Mouse (Mus musculus): ENCODE data around the gene Clgn. TPM values are rescaled to one million over a fixed set of nuclear protein-coding genes. Genes with fewer than 3 reads are reported as not detected.
A peak's percentile ranks its signal among the peaks of the same experiment; 100 is the strongest.
"Not testable (repeated sequence)": the region's sequence is repeated elsewhere in the genome, so short reads cannot be mapped to it uniquely, and the experiment has no call there.

Clgn gene
- polyA plus RNA-seq, 1 experiment from 2014 or later = 5.8 TPM

GRCm38 (mm10) chr8:83428621-83429020 is 39.0 kb downstream of the Clgn start:
- H3K4me3 ChIP-seq (ENCODE audit: low read depth, low read length); H3K36me3 ChIP-seq (ENCODE audit: control insufficient read depth, insufficient read depth, low read length); DNase-seq (ENCODE audit: low spot score); H3K4me2 ChIP-seq (ENCODE audit: low read depth); H3K4me1 ChIP-seq (ENCODE audit: control insufficient read depth, insufficient read depth, low read length); H3K27me3 ChIP-seq (ENCODE audit: control insufficient read depth, insufficient read depth, low read length); H3K27ac ChIP-seq (ENCODE audit: low read depth, low read length); H3K9ac ChIP-seq (ENCODE audit: low read length); H3K9me3 ChIP-seq (ENCODE audit: control insufficient read depth, low read length); ATAC-seq (ENCODE audit: insufficient read depth, low FRiP score, low TSS enrichment): not testable (repeated sequence)
- 93% methylated on average over 3 of the region's 3 CpGs for WGBS

GRCm38 (mm10) chr8:83429071-83429524 is 39.4 kb downstream of the Clgn start:
- Histone ChIP-seq H3K9ac (ENCODE audit: low read length) (no peak overlapping the region), H3K36me3 (ENCODE audit: control insufficient read depth, insufficient read depth, low read length) (no peaks in the 10 kb centered on the region), H3K9me3 (ENCODE audit: control insufficient read depth, low read length) (no peaks in the 10 kb centered on the region), H3K4me1 (ENCODE audit: control insufficient read depth, insufficient read depth, low read length) (no peaks in the 10 kb centered on the region), H3K27me3 (ENCODE audit: control insufficient read depth, insufficient read depth, low read length) (no peaks in the 10 kb centered on the region), H3K4me3 (ENCODE audit: low read depth, low read length) (no peak overlapping the region), H3K4me2 (ENCODE audit: low read depth) (no peak overlapping the region), H3K27ac (ENCODE audit: low read depth, low read length) (no peak overlapping the region)
- WGBS = 64% methylated on average over 4 of the region's 4 CpGs
- ATAC-seq (ENCODE audit: insufficient read depth, low FRiP score, low TSS enrichment) (no peak), DNase-seq (ENCODE audit: low spot score) (no peak)

DNA sequence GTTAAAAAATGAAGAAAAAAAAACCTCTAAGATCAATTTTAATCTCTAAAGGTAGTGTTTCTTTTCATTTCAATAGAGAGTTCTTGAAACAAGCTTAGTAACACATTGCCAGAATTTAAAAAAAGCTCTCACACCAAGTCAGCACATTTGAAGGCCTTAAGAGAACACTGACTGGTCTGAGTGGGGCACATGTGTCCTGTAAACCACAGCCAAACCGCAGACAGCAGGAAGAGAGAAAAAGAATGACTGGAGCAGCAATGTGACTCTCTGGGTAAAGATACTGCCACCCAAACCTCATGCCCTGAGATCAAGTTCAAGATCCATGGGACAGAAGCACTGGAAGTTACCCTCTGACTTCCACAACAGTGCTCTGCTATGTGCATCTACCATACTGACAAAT is 47.4 kb downstream of the Clgn start:
- Histone ChIP-seq H3K4me1 (ENCODE audit: control insufficient read depth, insufficient read depth, low read length) (peaks cover 4% of the 10 kb centered on the region), H3K36me3 (ENCODE audit: control insufficient read depth, insufficient read depth, low read length) (no peaks in the 10 kb centered on the region), H3K27ac (ENCODE audit: low read depth, low read length) (no peak overlapping the region), H3K9me3 (ENCODE audit: control insufficient read depth, low read length) (no peaks in the 10 kb centered on the region), H3K4me3 (ENCODE audit: low read depth, low read length) (no peak overlapping the region), H3K27me3 (ENCODE audit: control insufficient read depth, insufficient read depth, low read length) (no peaks in the 10 kb centered on the region), H3K4me2 (ENCODE audit: low read depth) (no peak overlapping the region), H3K9ac (ENCODE audit: low read length) (no peak overlapping the region)
- ATAC-seq (ENCODE audit: insufficient read depth, low FRiP score, low TSS enrichment) (no peak), DNase-seq (ENCODE audit: low spot score) (no peak)
- WGBS = 90% methylated on average over 1 of the region's 1 CpGs

GRCm38 (mm10) chr8:83441656-83442242 is 52.1 kb downstream of the Clgn start:
- DNase-seq (ENCODE audit: low spot score) = no peak
- peak overlapping the region; percentile 78 for H3K4me3 ChIP-seq (ENCODE audit: low read depth, low read length)
- ATAC-seq (ENCODE audit: insufficient read depth, low FRiP score, low TSS enrichment) = no peak
- no peaks in the 10 kb centered on the region for H3K9me3 ChIP-seq (ENCODE audit: control insufficient read depth, low read length)
- H3K4me2 ChIP-seq (ENCODE audit: low read depth) = peak overlapping the region; percentile 59
- no peaks in the 10 kb centered on the region for H3K36me3 ChIP-seq (ENCODE audit: control insufficient read depth, insufficient read depth, low read length)
- WGBS = 3% methylated on average over 28 of the region's 29 CpGs
- H3K27me3 ChIP-seq (ENCODE audit: control insufficient read depth, insufficient read depth, low read length) = no peaks in the 10 kb centered on the region
- peak overlapping the region; percentile 87 for H3K9ac ChIP-seq (ENCODE audit: low read length)
- H3K4me1 ChIP-seq (ENCODE audit: control insufficient read depth, insufficient read depth, low read length) = peaks cover 4% of the 10 kb centered on the region
- peak overlapping the region; percentile 75 for H3K27ac ChIP-seq (ENCODE audit: low read depth, low read length)

GRCm38 (mm10) chr8:83442243-83443051 is 52.8 kb downstream of the Clgn start:
- Histone ChIP-seq H3K27me3 (ENCODE audit: control insufficient read depth, insufficient read depth, low read length) (no peaks in the 10 kb centered on the region), H3K4me3 (ENCODE audit: low read depth, low read length) (peak overlapping the region; percentile 78), H3K9me3 (ENCODE audit: control insufficient read depth, low read length) (no peaks in the 10 kb centered on the region), H3K9ac (ENCODE audit: low read length) (peak overlapping the region; percentile 87), H3K27ac (ENCODE audit: low read depth, low read length) (peak overlapping the region; percentile 82), H3K36me3 (ENCODE audit: control insufficient read depth, insufficient read depth, low read length) (no peaks in the 10 kb centered on the region), H3K4me2 (ENCODE audit: low read depth) (peak overlapping the region; percentile 60), H3K4me1 (ENCODE audit: control insufficient read depth, insufficient read depth, low read length) (peaks cover 4% of the 10 kb centered on the region)
- WGBS = under 1% methylated on average over 50 of the region's 64 CpGs
- ATAC-seq (ENCODE audit: insufficient read depth, low FRiP score, low TSS enrichment) (peak; percentile 99), DNase-seq (ENCODE audit: low spot score) (peak; percentile 99)

DNA sequence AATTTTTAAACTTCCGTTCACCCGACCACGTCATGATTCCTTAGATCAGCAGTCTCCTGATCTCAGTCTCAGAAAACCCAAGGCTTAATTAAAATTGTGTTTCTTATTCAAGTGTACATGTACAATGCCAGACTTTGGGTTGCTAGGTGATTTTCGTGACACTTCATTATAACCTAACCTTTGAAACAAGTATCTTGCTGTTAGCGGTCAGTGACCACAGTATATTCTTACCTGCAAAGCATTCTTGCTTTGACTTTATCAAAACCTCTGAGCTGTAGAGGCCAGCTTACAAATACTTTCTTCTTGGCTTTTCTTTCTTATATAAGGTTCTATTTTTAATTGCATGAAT is 53.4 kb downstream of the Clgn start:
- H3K27me3 ChIP-seq (ENCODE audit: control insufficient read depth, insufficient read depth, low read length) = no peaks in the 10 kb centered on the region
- H3K4me3 ChIP-seq (ENCODE audit: low read depth, low read length) = peak overlapping the region; percentile 78
- H3K4me2 ChIP-seq (ENCODE audit: low read depth) = peak overlapping the region; percentile 60
- peak overlapping the region; percentile 72 for H3K9ac ChIP-seq (ENCODE audit: low read length)
- no peaks in the 10 kb centered on the region for H3K9me3 ChIP-seq (ENCODE audit: control insufficient read depth, low read length)
- no peaks in the 10 kb centered on the region for H3K36me3 ChIP-seq (ENCODE audit: control insufficient read depth, insufficient read depth, low read length)
- DNase-seq (ENCODE audit: low spot score) (no peak), ATAC-seq (ENCODE audit: insufficient read depth, low FRiP score, low TSS enrichment) (peak; percentile 1)
- peaks cover 4% of the 10 kb centered on the region for H3K4me1 ChIP-seq (ENCODE audit: control insufficient read depth, insufficient read depth, low read length)
- peak overlapping the region; percentile 82 for H3K27ac ChIP-seq (ENCODE audit: low read depth, low read length)
- 35% methylated on average over 5 of the region's 5 CpGs for WGBS

DNA sequence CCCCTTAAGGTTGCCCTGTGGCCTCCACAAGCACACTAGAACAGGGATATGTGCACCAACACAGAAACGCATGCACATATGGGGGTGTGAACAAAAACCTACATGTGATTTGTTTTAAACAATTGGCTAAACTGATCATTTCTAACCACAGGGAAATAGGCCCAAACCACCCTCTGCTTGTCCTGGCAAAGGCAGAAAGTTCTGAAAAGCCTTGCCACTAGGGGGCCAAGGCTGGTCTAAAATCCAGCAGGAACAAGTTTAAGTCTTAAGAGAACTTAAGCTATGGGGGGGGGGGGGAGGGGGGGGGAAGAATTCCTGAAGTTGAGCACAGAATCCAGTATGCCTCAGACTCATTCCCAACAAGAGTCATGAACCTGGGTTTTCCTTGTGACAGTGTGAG is 60.3 kb downstream of the Clgn start:
- no peaks in the 10 kb centered on the region for H3K36me3 ChIP-seq (ENCODE audit: control insufficient read depth, insufficient read depth, low read length)
- no peak overlapping the region for H3K27ac ChIP-seq (ENCODE audit: low read depth, low read length)
- H3K4me1 ChIP-seq (ENCODE audit: control insufficient read depth, insufficient read depth, low read length) = no peaks in the 10 kb centered on the region
- no peak overlapping the region for H3K4me2 ChIP-seq (ENCODE audit: low read depth)
- no peak for DNase-seq (ENCODE audit: low spot score)
- 88% methylated on average over 1 of the region's 1 CpGs for WGBS
- H3K4me3 ChIP-seq (ENCODE audit: low read depth, low read length) = no peak overlapping the region
- no peak overlapping the region for H3K9ac ChIP-seq (ENCODE audit: low read length)
- no peak for ATAC-seq (ENCODE audit: insufficient read depth, low FRiP score, low TSS enrichment)
- H3K27me3 ChIP-seq (ENCODE audit: control insufficient read depth, insufficient read depth, low read length) = no peaks in the 10 kb centered on the region
- H3K9me3 ChIP-seq (ENCODE audit: control insufficient read depth, low read length) = no peaks in the 10 kb centered on the region

DNA sequence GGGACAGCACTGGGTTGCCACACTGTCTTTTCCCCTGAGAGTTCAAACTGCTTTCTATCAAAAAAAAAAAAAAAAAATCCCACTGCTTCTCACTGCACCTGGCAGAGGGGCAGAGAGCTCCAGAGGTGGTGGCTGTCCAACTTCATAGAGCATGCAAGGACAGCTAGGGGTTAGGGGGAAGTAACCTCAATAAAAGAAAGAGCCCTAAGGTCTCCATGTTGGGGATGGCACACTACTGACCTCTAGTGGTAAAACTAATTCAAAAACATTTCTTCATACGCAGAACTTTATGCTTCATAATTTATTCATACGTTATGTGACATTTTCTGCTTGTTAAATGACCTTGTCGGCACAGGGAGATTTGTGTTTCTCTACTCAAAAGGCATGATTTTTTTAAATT is 61.4 kb downstream of the Clgn start:
- Histone ChIP-seq H3K36me3 (ENCODE audit: control insufficient read depth, insufficient read depth, low read length) (no peaks in the 10 kb centered on the region), H3K9me3 (ENCODE audit: control insufficient read depth, low read length) (no peaks in the 10 kb centered on the region), H3K4me1 (ENCODE audit: control insufficient read depth, insufficient read depth, low read length) (no peaks in the 10 kb centered on the region), H3K4me3 (ENCODE audit: low read depth, low read length) (no peak overlapping the region), H3K27me3 (ENCODE audit: control insufficient read depth, insufficient read depth, low read length) (no peaks in the 10 kb centered on the region), H3K9ac (ENCODE audit: low read length) (no peak overlapping the region), H3K4me2 (ENCODE audit: low read depth) (no peak overlapping the region), H3K27ac (ENCODE audit: low read depth, low read length) (no peak overlapping the region)
- ATAC-seq (ENCODE audit: insufficient read depth, low FRiP score, low TSS enrichment) (0 out of 2 replicates have a peak, but pooled peaks have one; percentile 50), DNase-seq (ENCODE audit: low spot score) (no peak)
- WGBS = 32% methylated on average over 3 of the region's 3 CpGs

DNA sequence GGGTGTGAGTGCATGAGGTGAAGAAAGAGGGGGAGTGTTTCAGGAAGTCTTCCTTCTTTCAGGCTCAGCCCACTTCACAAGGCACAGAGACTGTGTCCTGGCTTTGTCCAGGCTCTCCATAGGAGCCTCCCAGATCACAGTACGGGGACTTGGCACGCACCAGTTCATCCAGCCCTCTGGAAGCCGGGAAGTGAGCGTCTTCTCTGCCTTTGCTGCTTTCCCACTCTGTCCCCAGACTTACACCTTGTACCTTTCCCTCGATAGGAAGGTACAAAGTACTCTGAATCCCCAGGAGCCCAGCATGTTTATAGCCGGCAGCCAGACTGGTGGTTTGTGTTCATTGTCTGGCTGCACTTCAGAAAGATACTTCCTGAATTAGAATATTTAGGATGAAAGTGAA is 67.5 kb downstream of the Clgn start:
- Histone ChIP-seq H3K9ac (ENCODE audit: low read length) (no peak overlapping the region), H3K9me3 (ENCODE audit: control insufficient read depth, low read length) (no peaks in the 10 kb centered on the region), H3K36me3 (ENCODE audit: control insufficient read depth, insufficient read depth, low read length) (no peaks in the 10 kb centered on the region), H3K4me1 (ENCODE audit: control insufficient read depth, insufficient read depth, low read length) (no peaks in the 10 kb centered on the region), H3K27me3 (ENCODE audit: control insufficient read depth, insufficient read depth, low read length) (no peaks in the 10 kb centered on the region), H3K27ac (ENCODE audit: low read depth, low read length) (no peak overlapping the region), H3K4me2 (ENCODE audit: low read depth) (no peak overlapping the region), H3K4me3 (ENCODE audit: low read depth, low read length) (no peak overlapping the region)
- DNase-seq (ENCODE audit: low spot score) (no peak), ATAC-seq (ENCODE audit: insufficient read depth, low FRiP score, low TSS enrichment) (no peak)
- WGBS = 62% methylated on average over 6 of the region's 6 CpGs

Measured in neural tube, embryonic 11.5 days (tissue).